Mouse (Mus musculus) kidney, adult 18-20 months (tissue): ENCODE measurements around the gene Zfp687.

Experiments
- DNase-seq: peaks from one replicate; pipeline ENCODE4 v3.0.0; 2021

The Zfp687 gene

DNA sequence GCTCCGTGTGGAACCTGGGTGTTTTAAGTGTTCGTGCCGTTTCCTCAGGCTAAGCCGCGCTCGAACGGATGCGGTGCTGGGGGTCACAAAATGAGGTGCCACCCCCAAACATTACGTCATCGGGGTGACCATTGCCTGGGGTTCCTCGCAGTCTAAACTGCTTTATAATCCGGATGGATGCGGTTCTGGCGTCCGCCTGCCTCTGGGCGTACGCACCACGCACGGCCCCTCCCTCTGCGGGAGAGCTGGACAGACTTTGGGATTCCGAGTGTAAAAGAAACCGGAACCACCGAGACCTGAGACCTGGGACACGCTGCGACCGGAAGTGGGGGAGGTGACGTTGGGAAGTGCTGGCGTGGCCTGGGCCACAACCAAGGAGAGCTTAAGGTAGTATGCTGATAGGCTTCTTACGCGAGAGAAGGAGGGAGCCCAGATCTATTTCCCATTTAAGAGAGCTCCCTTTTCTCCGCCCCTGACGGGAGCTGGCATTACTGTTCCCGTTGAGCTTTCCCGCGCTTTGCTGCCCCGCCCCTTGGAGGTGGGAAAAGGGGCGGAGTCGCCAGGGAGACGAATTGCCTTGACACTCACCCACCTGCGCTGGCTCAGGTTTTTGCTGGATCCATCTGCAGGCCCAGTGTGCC, 763 bp upstream of the Zfp687 start:
- DNase-seq: peak; percentile 98

DNA sequence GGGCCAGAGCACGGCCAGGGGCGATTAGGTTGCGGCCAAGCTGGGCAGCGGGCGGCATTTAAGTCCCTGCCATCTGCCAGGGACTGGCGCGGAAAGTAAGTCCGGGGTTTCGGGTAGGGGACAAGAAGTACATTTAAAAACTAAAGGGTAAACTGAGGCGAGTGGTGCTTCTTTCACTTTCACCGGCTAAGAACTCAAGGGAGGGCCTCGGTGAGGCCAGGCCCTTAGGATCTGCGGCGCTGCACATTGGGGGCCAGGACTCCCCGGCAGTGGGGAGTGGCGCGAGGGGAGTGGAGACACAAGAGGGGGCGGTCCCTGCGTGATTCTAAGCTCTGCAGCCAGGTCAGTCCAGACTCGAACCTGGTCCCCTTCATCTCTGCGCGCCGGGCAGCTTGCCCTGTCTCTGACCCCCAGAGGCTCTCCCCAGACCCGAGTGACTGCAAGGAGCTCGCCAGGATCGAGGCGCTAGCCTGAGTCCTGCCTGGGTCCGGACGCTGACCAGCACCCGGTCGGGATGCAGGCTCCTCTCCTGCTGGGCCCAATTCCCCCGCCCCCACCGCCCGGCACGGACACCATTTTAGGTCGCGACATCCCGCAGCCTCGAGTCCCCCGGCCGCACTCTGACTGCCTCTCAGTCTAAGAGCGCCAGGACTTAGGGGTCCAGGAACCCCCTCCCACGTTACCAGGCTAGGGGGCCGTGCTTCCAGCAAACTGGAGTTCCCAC, 658 bp downstream of the Zfp687 start:
- DNase-seq: peak; percentile 58

DNA sequence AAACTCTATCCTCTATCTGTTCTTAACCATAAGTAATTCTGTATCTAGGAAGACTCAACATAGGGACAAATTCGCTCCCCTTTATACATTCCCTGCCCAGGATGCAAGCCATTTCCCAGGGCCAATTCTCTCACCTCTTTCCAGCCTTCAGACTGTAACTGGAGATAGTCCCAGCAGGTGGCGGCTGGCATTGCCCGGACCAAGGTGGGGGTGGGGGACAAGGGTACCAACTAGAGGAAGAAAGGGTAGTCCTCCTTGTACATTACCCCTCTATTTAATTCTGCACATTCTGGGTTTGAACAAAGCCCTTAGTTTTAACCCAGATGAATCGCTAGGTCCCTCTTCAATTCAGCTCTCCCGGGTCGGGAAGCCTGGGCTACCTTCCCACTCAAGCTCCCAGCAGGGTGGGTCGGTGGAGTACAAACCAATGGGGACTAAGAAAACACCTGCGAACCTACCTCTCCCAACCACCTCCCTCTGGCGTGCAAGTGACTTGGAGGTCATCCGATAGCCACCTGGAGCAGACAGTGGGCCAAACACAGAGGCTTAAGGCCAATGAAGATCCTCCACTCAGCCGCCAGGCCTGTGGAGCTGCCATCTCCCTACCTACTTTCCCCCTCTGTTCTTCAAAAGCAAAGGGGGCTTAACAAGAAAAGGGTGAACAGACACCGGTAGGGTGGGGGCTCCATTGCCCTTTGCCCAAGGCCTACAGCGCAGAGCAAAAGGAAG, 1.4 kb downstream of the Zfp687 start:
- DNase-seq: peak; percentile 29

DNA sequence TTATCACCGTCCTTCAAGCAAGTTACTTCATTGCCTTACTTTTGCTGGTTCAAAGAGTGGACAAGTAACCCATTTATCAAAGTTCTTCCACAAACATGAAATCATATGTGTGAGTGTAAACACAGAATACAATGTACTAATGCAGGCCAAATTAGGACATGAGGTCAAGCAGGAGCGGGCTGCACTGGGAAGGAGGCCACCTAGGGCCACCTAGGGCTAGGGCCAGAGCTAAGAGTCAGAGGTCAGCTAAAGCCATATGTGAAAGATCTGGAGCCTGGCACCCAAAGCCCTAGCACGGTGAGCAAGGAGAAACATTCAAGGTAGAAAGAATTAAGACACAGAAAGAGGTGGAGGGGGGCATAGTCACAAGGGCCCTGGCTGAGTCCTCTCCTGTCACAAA, 2.3 kb downstream of the Zfp687 start:
- DNase-seq: no peak

DNA sequence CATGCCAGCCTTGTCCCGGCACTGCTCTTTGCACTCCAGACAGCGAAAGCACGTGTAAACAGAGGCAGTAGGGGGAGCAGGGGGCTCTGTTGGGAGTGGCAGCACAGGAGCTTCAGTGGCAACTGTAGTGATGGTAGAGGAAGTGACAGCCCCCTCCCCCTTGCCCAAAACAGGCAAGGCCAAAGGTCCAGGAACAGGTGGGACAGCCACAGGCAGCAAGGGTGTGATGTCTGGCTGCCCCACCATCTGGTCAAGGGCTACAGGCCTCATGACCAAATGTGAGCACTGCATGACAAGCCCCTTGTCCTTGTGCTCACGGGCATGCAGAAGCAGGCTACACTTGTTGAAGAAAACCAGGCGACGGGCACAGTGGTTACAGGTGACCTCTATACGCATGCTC, 4.9 kb downstream of the Zfp687 start:
- no peak for DNase-seq

DNA sequence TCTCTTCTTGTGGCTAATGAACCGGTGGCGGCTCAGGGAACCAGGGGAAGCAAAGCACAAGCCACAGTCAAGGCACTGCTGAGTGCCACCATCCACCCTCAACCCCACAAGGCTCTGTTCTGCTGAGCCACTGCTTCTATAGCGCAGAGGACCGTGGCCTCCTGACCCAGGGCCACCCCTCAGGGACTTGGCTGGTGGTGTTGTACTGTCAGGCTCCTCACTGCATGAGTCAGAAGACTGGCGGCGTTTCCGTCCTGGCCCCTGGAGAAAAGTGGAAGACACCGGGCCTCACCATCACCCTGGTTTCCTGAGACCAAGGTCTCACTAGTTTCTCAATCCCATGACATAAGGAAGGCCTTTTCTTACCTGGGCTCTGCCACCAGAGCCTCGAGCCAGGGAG, 7.5 kb downstream of the Zfp687 start:
- DNase-seq: no peak

DNA sequence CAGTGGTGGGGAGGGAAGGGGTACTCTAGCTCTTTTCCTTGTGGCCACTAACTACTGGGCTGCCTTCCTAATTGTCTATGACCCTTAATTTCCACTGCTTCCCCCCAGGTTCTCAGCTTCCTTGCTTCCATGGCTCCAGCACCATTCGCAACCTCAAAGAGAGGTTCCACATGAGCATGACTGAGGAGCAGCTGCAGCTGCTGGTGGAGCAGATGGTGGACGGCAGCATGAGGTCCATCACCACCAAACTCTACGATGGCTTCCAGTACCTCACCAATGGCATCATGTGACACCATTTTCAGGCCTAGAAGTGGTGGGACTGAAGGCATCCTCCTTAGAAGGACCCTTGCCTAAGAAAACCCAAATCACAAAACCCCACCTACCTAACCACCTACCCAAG, 9.6 kb downstream of the Zfp687 start:
- DNase-seq: no peak

DNA sequence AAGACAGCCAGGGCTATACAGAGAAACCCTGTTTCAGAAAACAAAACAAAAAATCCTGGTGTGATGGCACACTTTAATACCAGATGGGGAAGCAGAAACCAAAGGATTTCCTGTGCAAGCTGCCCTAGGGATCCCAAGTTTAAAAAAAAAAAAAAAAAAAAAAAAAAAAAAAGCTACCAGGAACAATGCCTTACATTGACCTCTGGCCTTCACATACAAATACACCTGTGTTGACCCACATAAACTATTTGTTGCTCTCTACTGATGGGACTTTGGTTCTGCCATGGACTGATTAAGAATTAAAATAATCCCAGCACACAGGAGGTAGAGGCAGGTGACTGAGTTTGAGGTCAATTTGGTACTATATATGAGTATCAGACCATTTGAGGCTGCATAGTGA, 12.0 kb downstream of the Zfp687 start:
- DNase-seq: no peak

DNA sequence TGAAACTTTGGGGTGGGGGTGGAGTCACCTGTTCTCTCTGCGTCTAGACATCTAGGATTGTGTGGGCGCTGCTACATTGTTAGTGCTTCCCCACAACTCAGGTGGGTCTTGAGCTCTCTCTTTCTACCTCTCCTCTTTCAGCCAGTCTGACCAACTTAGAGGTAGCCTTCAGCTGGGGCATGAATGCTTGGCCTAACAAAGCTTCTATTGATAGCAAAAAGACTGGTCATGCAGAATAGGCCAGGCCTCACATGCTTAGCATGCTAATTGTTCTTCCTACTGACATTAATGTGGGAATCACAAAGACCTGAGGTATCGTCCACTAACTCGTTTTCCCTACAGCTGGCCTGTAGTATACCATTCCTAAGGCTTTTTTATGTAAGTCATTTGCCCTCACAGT, 12.7 kb downstream of the Zfp687 start:
- DNase-seq: no peak

DNA sequence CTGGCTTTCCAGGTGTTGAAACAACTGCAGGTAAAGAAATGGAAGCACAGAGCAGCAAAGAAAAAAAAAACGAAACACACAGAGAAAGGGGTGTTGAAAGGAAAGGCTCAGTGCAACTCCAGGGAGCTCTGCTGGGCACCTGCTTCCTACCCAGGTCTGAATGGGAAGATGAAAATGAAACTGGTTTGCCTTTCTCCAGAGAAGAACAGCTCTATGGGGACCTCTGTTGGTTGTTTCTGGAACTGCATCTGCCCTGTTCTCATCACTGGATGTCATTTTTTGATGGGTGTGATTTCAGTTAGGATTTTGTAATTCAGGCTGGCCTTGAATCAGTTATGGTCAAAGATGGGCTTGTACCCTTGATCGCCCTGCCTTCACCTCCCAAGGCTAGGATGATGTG, 18.3 kb downstream of the Zfp687 start:
- peak; percentile 82 for DNase-seq

DNA sequence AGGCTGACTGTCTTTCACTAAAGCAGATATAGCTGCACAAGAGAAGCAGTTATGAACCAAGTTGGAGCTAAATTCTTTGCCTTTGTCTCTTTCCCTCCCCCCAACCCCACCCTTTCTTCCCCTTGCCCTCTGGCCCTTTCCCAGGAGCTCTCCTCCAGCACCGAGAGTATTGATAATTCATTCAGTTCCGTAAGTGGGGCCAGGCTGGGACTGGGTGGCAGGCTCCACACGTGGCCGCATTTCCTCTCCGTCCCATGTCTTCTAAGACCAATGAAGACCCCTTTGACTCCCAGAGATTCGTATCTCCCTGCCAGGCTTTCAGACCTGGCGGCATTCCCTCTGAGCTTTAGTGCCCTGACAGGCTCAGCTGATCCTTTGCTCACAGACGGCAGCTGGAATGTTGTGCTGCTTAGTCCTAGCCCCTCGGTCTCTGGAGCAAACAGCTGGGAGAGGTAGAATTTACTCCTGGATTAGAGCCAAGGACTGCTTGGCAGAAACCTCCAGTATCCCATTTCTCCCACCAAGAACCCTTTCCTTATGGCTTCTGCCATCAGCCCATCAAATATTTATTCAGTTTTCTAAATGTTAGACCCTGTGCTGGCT, 26.0 kb downstream of the Zfp687 start:
- DNase-seq: no peak

DNA sequence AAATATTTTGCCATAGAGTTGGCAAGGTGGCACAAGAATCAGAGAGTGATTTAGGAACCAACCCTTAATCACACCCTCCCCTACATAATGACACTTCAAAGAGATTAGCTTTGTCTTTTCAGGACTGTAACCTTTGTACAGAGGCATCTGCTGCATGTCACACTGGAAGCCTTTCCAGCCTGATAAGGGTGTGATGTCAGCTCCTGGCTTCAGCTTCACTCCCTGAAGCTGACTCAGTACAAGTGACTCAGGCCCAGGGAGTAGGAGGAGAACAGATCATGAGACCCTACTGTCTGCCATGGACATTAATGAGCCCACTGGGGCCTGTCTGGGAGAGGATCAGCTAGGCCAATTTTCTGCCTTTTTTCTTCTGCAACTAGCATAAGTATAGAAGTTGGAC, 27.7 kb downstream of the Zfp687 start:
- DNase-seq: no peak

DNA sequence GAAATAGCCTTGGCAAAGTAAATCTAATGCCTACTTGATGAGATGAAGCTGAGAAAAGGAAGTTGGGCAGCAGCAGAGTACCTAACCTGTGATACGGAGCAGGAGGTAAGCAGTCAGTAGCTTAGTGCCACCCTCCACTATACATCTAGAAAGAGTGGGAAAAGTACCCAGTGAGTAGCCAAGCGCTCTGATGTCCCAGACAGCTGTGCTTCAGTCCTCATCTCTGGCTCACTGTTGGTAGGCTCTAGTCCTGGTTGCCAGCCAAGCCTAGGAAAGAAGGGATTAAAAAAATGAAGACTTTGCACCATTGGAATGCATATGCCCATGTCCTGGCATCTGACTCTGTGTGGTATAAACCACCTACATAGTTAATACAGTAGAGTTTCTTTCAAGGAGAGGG, 29.7 kb downstream of the Zfp687 start:
- no peak for DNase-seq

DNA sequence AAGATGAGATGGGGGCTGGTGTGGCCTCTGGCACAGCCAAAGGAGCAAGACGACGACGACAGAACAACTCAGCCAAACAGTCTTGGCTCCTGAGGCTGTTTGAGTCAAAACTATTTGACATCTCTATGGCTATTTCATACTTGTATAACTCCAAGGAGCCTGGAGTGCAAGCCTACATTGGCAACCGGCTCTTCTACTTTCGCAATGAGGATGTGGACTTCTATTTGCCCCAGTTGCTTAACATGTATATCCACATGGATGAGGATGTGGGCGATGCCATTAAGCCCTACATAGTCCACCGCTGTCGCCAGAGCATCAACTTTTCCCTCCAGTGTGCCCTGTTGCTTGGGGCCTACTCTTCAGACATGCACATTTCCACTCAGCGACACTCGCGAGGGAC, 30.9 kb downstream of the Zfp687 start:
- DNase-seq: no peak

DNA sequence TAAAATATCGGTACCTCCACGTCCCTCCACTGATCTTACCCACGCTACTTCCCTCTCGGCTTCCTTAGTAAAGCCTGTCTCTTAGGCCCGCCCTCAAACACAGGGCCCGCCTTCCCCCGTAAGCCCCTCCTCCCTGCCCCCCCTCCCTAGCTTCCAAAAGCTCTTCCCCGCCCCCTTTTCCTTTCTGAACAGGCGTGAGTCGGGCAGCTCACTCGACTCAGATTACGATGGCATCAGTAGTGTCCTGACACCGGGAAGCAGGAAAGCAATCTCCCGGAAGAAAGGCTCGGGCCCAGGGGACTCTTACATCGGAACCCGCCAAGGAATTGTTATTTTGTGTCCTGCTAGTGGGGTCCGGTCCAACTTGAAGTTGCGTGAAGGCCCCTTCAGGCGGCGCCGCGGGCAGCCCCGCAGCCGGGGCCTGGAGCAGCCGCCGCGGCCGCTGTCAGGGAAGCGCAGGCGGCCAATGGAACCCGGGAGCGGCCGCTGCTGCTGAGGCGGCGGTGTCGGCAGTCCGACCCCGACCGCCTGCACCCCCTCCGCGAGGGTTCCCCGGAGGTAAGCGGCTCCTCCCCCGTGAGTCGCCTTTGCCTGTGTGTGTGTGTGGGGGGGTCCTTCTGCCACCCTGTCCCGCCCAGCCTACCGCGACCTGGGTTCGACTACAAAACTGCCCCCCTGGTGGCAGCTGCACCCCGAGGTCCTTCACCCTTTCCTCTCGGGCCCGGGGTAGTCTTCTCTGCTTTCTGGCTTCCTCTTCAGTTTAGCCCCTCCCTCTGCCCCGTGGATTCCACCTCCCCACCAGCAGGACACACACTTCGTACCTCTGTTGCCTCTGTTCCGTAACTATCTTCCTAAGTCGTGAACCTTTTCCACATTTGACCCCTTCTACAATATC, 40.5 kb downstream of the Zfp687 start, which contains the start of gene Pi4kb:
Pi4kb (plus strand) TSS at position 204 of the 895 bp plus-strand sequence.
- DNase-seq: peak; percentile 92

DNA sequence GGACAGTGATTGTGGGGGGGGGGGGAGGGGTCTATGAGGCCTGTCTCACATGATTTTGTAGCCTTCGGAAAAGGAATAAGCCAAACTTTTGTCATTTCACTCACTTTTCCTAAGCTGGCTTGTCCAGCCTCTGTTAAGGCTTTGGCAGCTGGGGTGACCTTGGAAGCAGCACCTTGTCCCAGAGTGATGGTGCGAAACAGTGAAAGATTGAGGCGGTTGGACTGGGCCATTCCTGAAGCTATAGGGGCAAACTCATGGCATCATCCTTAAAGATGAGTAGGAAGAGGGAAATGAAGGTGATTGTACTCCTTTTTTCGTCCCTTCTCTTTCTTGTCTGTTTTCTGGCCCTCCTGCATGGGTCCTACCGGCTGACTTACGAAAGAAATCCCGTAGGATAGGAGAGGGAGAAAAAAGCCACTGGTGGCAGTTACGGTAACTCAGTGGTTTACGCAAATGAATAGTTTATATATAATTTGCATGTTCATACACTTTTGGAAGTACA, 41.2 kb downstream of the Zfp687 start:
- no peak for DNase-seq

DNA sequence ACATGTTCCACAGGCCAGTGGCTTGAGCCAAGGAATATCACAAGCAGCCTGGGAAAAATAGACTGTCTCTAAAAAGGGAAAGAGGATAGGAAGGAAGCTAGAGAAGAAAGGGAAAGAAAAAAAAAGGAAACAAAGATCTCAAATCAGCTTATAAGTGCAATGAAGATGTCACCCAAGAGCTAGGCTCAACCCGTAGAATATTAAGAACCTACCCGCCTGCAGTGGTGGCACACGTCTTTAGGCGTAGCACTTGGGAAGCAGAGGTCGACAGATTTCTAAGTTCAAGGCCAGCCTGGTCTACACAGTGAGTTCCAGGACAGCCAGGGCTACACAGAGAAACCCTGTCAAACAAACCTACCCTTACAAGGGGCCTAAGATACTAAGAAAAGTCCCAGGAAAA, 41.6 kb downstream of the Zfp687 start:
- DNase-seq: no peak

DNA sequence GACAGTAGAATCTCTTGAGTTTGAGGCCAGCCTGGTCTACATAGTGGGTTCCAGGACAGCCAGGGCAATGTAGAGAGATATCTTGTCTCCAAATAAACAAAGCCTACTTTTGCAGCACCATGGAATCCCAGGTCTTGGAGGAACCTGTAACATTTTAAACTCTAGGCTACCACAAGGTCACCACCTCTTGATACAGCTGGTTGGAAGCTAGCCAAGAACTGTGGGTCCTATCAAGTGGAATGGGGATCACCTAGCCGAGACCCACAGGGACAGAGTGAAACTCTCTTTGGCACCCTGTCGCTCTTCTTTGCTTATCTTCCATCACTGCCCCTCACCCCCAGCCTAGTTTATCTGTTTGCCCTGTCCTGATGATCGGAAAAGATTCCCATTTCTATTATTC, 42.7 kb downstream of the Zfp687 start:
- DNase-seq: no peak

DNA sequence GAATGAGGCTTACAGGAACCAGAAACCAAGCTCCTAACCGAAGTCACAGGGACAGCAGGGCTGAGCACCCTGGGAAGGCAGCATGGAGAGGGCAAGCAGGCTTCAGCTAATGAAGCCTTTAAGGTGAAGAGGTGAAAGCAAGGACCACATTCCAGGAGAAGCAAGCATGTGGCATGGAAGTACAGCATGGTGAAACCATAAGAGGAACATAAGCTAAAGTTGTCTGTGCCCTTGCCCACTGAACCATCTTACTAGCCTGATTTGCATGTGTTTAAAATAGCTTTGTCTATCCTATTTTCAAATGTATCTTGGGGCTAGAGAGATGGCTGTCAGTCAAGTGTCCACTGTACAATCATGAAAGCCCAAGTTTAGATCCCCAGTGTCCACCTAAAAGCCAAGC, 49.4 kb downstream of the Zfp687 start:
- no peak for DNase-seq

DNA sequence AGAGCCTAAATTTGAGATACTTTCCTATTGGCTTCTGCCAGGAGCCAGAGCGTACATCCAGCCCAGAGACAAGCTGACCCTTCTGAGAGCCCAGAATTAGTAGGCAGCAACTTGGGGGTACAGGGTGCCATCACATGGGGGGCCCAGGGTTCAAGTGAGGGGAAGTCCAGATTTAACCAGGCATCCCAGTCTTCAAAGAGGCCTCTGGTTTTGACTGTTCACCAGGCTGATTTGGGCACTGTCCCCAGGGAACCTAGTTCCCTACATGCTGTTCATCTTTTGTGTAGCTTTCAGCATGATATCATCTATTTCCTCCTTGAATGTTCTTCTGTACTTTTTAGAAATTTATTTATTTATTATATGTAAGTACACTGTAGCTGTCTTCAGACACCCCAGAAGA, 50.3 kb downstream of the Zfp687 start:
- DNase-seq: no peak

DNA sequence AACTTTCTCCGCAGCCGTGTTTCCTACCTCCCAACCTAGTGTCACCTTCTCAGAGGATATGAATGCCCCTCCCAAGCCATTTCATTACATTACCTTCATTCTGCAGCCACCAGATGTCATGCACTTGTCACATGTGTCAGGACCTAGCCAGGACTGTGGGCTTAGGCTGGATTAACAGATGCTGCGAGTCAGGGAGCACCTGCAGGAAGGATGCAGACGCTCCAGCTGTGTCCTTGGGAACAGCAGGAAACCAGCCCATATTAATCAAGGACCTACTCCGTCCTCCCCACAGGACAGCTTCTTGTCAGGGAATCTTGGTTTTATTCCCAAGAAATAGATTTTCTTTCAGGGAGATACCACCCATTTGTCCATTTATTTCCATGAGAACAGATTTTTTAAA, 54.9 kb downstream of the Zfp687 start:
- DNase-seq: no peak

DNA sequence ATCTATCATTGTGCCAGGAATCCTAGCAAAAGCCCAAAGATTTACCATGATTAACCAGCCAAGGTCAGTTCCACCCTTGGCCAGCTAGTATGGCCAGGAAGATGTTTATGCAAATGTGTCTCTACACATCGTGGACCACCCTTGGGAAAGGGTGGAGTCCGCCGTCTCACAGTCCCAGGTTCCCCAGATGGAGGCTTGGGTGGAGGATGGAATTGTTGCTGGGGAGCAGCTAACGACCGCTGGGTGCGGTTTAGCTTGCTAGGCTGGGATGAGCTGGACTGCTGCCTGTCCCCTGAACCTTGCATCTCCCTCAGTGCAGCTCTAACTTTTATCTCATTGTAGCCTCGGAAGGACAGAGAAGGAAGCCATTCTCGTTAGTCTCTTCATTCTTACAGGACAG, 55.4 kb downstream of the Zfp687 start:
- DNase-seq: no peak

DNA sequence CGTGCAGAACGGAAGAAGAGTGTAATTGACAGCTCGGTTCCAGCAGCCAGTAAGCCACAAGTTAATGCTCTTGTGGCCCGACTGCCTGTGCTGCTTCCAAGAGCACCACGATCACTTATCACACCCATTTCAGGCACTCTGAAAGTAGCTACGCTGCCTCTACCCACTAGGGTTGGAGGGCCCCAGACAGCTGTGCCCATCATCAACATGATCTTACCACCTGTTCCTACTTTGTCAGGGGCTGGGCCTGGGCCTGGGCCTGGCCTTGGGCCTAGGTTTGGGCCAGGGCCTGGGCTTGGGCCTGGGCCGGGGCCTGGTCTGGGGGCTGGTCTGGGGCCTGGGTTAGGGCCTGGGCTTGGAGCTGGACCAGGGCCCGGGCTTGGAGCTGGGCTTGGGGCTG, 57.0 kb downstream of the Zfp687 start:
- no peak for DNase-seq
